Mouse (Mus musculus) lung, adult 2 months (tissue): ENCODE measurements around the gene Nelfa.

ENCODE experiments used
- CTCF ChIP-seq: fragments of 200-500 bp; IDR thresholded peaks from 2 replicates; pipeline ENCODE4 v1.5.1; 2011; ENCODE audit warnings: mild to moderate bottlenecking, low read length, control low read depth; ENCODE audit not compliant: insufficient read depth
- POLR2A ChIP-seq: fragments of 200-500 bp; IDR thresholded peaks from 2 replicates; pipeline ENCODE4 v1.6.1; 2011; ENCODE audit warnings: low read depth, mild to moderate bottlenecking, control low read depth, low read length, borderline replicate concordance; ENCODE audit errors: extremely low read depth

GRCm38 (mm10) chr5:33899245-33899644, 37.0 kb downstream of the Nelfa start:
- TF ChIP-seq POLR2A (no peak), CTCF (no peak)
